Mouse (Mus musculus) olfactory bulb, adult 2 months (tissue): ENCODE data around the gene Sesn2. TPM values are rescaled to one million over a fixed set of nuclear protein-coding genes. Genes with fewer than 3 reads are reported as not detected.

ENCODE experiments used
- H3K27ac ChIP-seq: fragments of 200-500 bp; 2 replicates; pipeline ENCODE4 v1.5.1; 2012; ENCODE audit warnings: low read depth, low read length; ENCODE audit not compliant: insufficient read depth
- H3K4me1 ChIP-seq: fragments of 200-500 bp; 2 replicates; pipeline ENCODE4 v1.6.1; 2012; ENCODE audit warnings: low read length; ENCODE audit not compliant: control insufficient read depth, insufficient read depth
- H3K4me3 ChIP-seq: fragments of 200-500 bp; 2 replicates; pipeline ENCODE4 v1.5.1; 2012; ENCODE audit warnings: mild to moderate bottlenecking, low read depth, low read length, moderate library complexity; ENCODE audit not compliant: insufficient read depth
- CTCF ChIP-seq: fragments of 200-500 bp; IDR thresholded peaks from 2 replicates; pipeline ENCODE4 v1.5.1; 2012; ENCODE audit warnings: low read depth, mild to moderate bottlenecking, low read length, moderate library complexity; ENCODE audit not compliant: insufficient read depth
- POLR2A ChIP-seq: fragments of 200-500 bp; IDR thresholded peaks from 2 replicates; pipeline ENCODE4 v1.6.1; 2012; ENCODE audit warnings: mild to moderate bottlenecking, low read depth, low read length, moderate library complexity; ENCODE audit not compliant: insufficient read depth
- WGBS: fragments of 180-500 bp; shearing (Covaris S2); methylation state at CpG from one replicate; pipeline ENCODE4 v1.1.7; 2018; 5-methylcytosine and 5-hydroxymethylcytosine counted together
- polyA plus RNA-seq: library from polyadenylated mRNA; stranded (reverse); fragments of >200 nt; gene quantifications from 2 replicates; pipeline ENCODE4 v1.2.4, GENCODE M21; 2012; ENCODE audit warnings: low replicate concordance; ENCODE audit not compliant: missing spikeins, insufficient read depth, insufficient read length

Gene Sesn2
- polyA plus RNA-seq, 1 experiment, result not detected

GRCm38 (mm10) chr4:132506250-132506649 lies 4.1 kb downstream of the Sesn2 start:
- WGBS, result 92% methylated on average over 6 of the region's 6 CpGs
- no peak overlapping the region for H3K27ac ChIP-seq
- peaks cover 5% of the 10 kb centered on the region for H3K4me1 ChIP-seq
- H3K4me3 ChIP-seq, result no peak overlapping the region
- TF ChIP-seq CTCF, result no peak

GRCm38 (mm10) chr4:132505800-132506199 lies 4.5 kb downstream of the Sesn2 start:
- Histone ChIP-seq H3K4me1 (peaks cover 5% of the 10 kb centered on the region), H3K27ac (no peak overlapping the region), H3K4me3 (no peak overlapping the region)
- TF ChIP-seq POLR2A (no peak), CTCF (no peak)
- WGBS, result 73% methylated on average over 10 of the region's 10 CpGs

- TF ChIP-seq CTCF, result no peak
- no peak for TF ChIP-seq POLR2A
- H3K4me1 ChIP-seq, result peaks cover 5% of the 10 kb centered on the region
- WGBS, result 79% methylated on average over 6 of the region's 6 CpGs
- H3K27ac ChIP-seq, result no peak overlapping the region
- H3K4me3 ChIP-seq, result no peak overlapping the region
Observed at GRCm38 (mm10) chr4:132505034-132505738, 5.1 kb downstream of the Sesn2 start.

GRCm38 (mm10) chr4:132503344-132503743 lies 7.0 kb downstream of the Sesn2 start:
- Histone ChIP-seq H3K27ac (no peak overlapping the region), H3K4me1 (peaks cover 2% of the 10 kb centered on the region), H3K4me3 (no peak overlapping the region)
- 82% methylated on average over 11 of the region's 11 CpGs for WGBS
- TF ChIP-seq CTCF (no peak), POLR2A (no peak)

- WGBS, result 97% methylated on average over 6 of the region's 6 CpGs
- H3K27ac ChIP-seq, result no peak overlapping the region
- no peak overlapping the region for H3K4me3 ChIP-seq
- H3K4me1 ChIP-seq, result peaks cover 2% of the 10 kb centered on the region; the same call in 1 of the 2 replicates
- TF ChIP-seq POLR2A (no peak), CTCF (no peak)
Observed at GRCm38 (mm10) chr4:132501639-132502038, 8.7 kb downstream of the Sesn2 start.

- no peak overlapping the region for H3K27ac ChIP-seq
- TF ChIP-seq POLR2A, result no peak
- TF ChIP-seq CTCF, result no peak
- no peak overlapping the region for H3K4me3 ChIP-seq
- H3K4me1 ChIP-seq, result no peaks in the 10 kb centered on the region
- 92% methylated on average over 20 of the region's 20 CpGs for WGBS
Observed at GRCm38 (mm10) chr4:132494271-132494918, 15.9 kb downstream of the Sesn2 start.

GRCm38 (mm10) chr4:132492178-132493060 lies 17.9 kb downstream of the Sesn2 start:
- 70% methylated on average over 10 of the region's 10 CpGs for WGBS
- Histone ChIP-seq H3K27ac (no peak overlapping the region), H3K4me1 (no peaks in the 10 kb centered on the region), H3K4me3 (no peak overlapping the region)
- TF ChIP-seq POLR2A (no peak), CTCF (no peak)

GRCm38 (mm10) chr4:132491748-132492147 lies 18.6 kb downstream of the Sesn2 start:
- no peak overlapping the region for H3K27ac ChIP-seq
- TF ChIP-seq CTCF, result no peak
- TF ChIP-seq POLR2A, result no peak
- WGBS, result 94% methylated on average over 6 of the region's 6 CpGs
- no peak overlapping the region for H3K4me3 ChIP-seq
- H3K4me1 ChIP-seq, result no peaks in the 10 kb centered on the region

- Histone ChIP-seq H3K4me1 (no peaks in the 10 kb centered on the region), H3K27ac (no peak overlapping the region), H3K4me3 (no peak overlapping the region)
- 92% methylated on average over 8 of the region's 8 CpGs for WGBS
- TF ChIP-seq CTCF, result no peak
- TF ChIP-seq POLR2A, result no peak
Observed at GRCm38 (mm10) chr4:132491057-132491456, 19.2 kb downstream of the Sesn2 start.
